Mouse (Mus musculus) E14TG2a.4 (cell line): ENCODE data around the gene Fuk.

Experiments
- H3K27me3 ChIP-seq: 2 replicates; pipeline ENCODE4 v1.6.1; 2014; ENCODE audit warnings: low read length, control low read depth; ENCODE audit not compliant: insufficient read depth
- H3K36me3 ChIP-seq: 2 replicates; pipeline ENCODE4 v1.6.1; 2014; ENCODE audit warnings: low read length, control low read depth; ENCODE audit not compliant: insufficient read depth
- H3K4me1 ChIP-seq: replicated peaks from 2 replicates; pipeline ENCODE4 v1.6.1; 2014; ENCODE audit warnings: low read depth, low read length, control low read depth
- H3K4me3 ChIP-seq: replicated peaks from 2 replicates; pipeline ENCODE4 v1.5.1; 2014; ENCODE audit warnings: mild to moderate bottlenecking, low read length
- H3K9me3 ChIP-seq: 2 replicates; pipeline ENCODE4 v1.6.1; 2014; ENCODE audit warnings: low read length, control low read depth
- CTCF ChIP-seq: conservative IDR thresholded peaks from 2 replicates; pipeline ENCODE4 v1.5.1; 2014; ENCODE audit warnings: low read length
- NANOG ChIP-seq: IDR thresholded peaks from 2 replicates; pipeline ENCODE4 v1.6.1; 2014; ENCODE audit warnings: borderline replicate concordance, low read length, mixed read lengths
- POU5F1 ChIP-seq: IDR thresholded peaks from 2 replicates; pipeline ENCODE4 v1.6.1; 2014; ENCODE audit warnings: low read length, borderline replicate concordance

Gene Fuk

GRCm38 (mm10) chr8:110921492-110922230, 19.4 kb upstream of the Fuk start:
- no peaks in the 10 kb centered on the region for H3K9me3 ChIP-seq
- no peak for TF ChIP-seq NANOG
- no peak for TF ChIP-seq POU5F1
- no peak for TF ChIP-seq CTCF
- no peaks in the 10 kb centered on the region for H3K36me3 ChIP-seq
- no peaks in the 10 kb centered on the region for H3K27me3 ChIP-seq
- H3K4me3 ChIP-seq, result peak overlapping the region; percentile 82; the same call in 1 of the 2 replicates
- H3K4me1 ChIP-seq, result peaks cover 74% of the 10 kb centered on the region

- H3K4me1 ChIP-seq, result peaks cover 69% of the 10 kb centered on the region
- no peaks in the 10 kb centered on the region for H3K36me3 ChIP-seq
- no peaks in the 10 kb centered on the region for H3K9me3 ChIP-seq
- TF ChIP-seq NANOG, result no peak
- no peak for TF ChIP-seq POU5F1
- TF ChIP-seq CTCF, result no peak
- H3K27me3 ChIP-seq, result no peaks in the 10 kb centered on the region
- peak overlapping the region; percentile 82 for H3K4me3 ChIP-seq
These were observed 18.5 kb upstream of the Fuk start for GRCm38 (mm10) chr8:110920773-110921277.

GRCm38 (mm10) chr8:110920032-110920772, 17.9 kb upstream of the Fuk start:
- Histone ChIP-seq H3K27me3 (no peaks in the 10 kb centered on the region), H3K36me3 (no peaks in the 10 kb centered on the region), H3K9me3 (no peaks in the 10 kb centered on the region), H3K4me1 (peaks cover 64% of the 10 kb centered on the region), H3K4me3 (peak overlapping the region; percentile 82)
- TF ChIP-seq NANOG (no peak), POU5F1 (no peak)

GRCm38 (mm10) chr8:110919341-110920031, 17.2 kb upstream of the Fuk start, which contains the start of gene St3gal2:
Gene St3gal2 (plus strand): TSS chr8:110919922.
- Histone ChIP-seq H3K27me3 (no peaks in the 10 kb centered on the region), H3K4me3 (peak within 1 kb of the TSS; percentile 82), H3K36me3 (no peaks in the 10 kb centered on the region), H3K4me1 (peaks cover 56% of the 10 kb centered on the region), H3K9me3 (no peaks in the 10 kb centered on the region)
- no peak; the same call in 1 of the 2 replicates for TF ChIP-seq NANOG
- TF ChIP-seq CTCF, result no peak
- no peak for TF ChIP-seq POU5F1

DNA sequence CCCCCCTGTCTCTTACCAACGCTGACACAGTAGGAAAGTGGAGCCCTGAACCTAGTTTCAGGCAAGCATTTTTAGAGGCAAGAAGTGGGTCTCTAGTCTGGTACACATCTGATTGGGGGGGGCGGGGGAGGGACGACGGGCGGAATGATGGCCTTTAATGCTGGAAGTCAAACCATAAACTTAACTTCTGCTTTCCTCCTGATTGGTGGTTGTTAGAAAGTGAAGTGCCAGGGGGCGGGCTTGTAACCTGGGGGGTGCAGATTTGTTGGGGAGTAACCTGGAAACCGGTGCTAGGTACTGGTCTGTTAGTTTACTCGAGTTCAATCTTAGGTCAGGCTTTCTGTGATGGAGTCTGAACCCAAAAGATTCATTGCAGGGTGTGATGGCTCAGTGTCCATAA, 16.2 kb upstream of the Fuk start:
- no peaks in the 10 kb centered on the region for H3K27me3 ChIP-seq
- peak overlapping the region; percentile 82; the same call in 1 of the 2 replicates for H3K4me3 ChIP-seq
- H3K4me1 ChIP-seq, result peaks cover 46% of the 10 kb centered on the region
- TF ChIP-seq NANOG (no peak), POU5F1 (no peak), CTCF (no peak)
- no peaks in the 10 kb centered on the region for H3K9me3 ChIP-seq
- no peaks in the 10 kb centered on the region for H3K36me3 ChIP-seq

GRCm38 (mm10) chr8:110918027-110918426, 15.7 kb upstream of the Fuk start:
- Histone ChIP-seq H3K4me3 (peak overlapping the region; percentile 82; the same call in 1 of the 2 replicates), H3K36me3 (no peaks in the 10 kb centered on the region)
- no peak for TF ChIP-seq CTCF
- no peak for TF ChIP-seq NANOG
- TF ChIP-seq POU5F1, result no peak

GRCm38 (mm10) chr8:110917415-110917814, 15.1 kb upstream of the Fuk start:
- Histone ChIP-seq H3K4me3 (no peak overlapping the region), H3K36me3 (no peaks in the 10 kb centered on the region), H3K9me3 (no peaks in the 10 kb centered on the region), H3K27me3 (no peaks in the 10 kb centered on the region), H3K4me1 (peaks cover 38% of the 10 kb centered on the region)
- TF ChIP-seq NANOG (no peak), POU5F1 (no peak)

More at GRCm38 (mm10) chr8:110918027-110918426, 15.7 kb upstream of the Fuk start:
- no peaks in the 10 kb centered on the region for H3K9me3 ChIP-seq
- H3K4me1 ChIP-seq, result peaks cover 44% of the 10 kb centered on the region
- no peaks in the 10 kb centered on the region for H3K27me3 ChIP-seq
